33 mouse cellular contexts compared by ENCODE assay signal in the genomic region with DNA sequence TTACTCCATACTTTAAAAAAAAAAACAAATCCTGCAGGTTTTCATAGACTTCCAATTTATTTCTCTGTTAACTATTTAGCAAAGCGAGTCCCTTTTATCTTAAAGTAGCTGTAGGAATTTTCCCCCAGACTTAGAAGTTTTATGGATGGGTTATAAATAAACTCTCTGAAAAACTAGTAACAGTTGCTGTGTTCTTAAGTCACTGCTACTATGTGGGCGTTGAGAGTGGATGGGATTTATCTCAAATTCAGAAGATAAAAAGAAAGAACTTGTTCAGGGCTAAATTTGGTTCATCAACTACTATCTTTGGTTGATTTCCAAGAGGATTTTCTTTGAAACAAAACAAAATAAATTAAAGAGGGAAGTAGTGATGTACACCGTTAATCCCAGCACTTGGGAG.
"Had no signal": no experiment of that assay in that cellular context is flagged by ENCODE, and none has a peak within 500 bp of the region (broad histone marks: within the 10 kb centered on the region; RNA-seq: fewer than 3 reads in every experiment).

No protein-coding gene starts in this region.

- ATAC-seq: hindbrain, postnatal 0 days; inflammation-experienced regulatory T-cells, adult 6 months; intestine, embryonic 15.5 days; intestine, embryonic 16.5 days; intestine, postnatal 0 days had no signal

- H3K4me3 ChIP-seq: heart, embryonic 10.5 days; heart, embryonic 12.5 days; heart, embryonic 13.5 days; heart, embryonic 15.5 days; hindbrain, embryonic 10.5 days; hindbrain, embryonic 12.5 days; hindbrain, embryonic 15.5 days; intestine, embryonic 15.5 days; kidney, embryonic 15.5 days; layer of hippocampus, adult 2 months; left cerebral cortex, adult 2 months had no signal

- H3K9ac ChIP-seq: heart, embryonic 12.5 days; heart, embryonic 13.5 days; heart, embryonic 15.5 days; hindbrain, embryonic 12.5 days; hindbrain, embryonic 14.5 days; hindbrain, embryonic 15.5 days; intestine, embryonic 15.5 days; kidney, embryonic 15.5 days had no signal

- DNase-seq: heart, postnatal 10 days; heart, postnatal 14 days; heart, postnatal 36 days; heart, postnatal 4 days; kidney, adult 11 months; kidney, adult 18-20 months; kidney, adult 2 months; kidney, adult 8-10 months; kidney, adult 9 months; kidney, postnatal 10 days; kidney, postnatal 14 days; kidney, postnatal 36 days; kidney, postnatal 4 days; layer of hippocampus, adult 9-11 months; layer of hippocampus, postnatal 36 days had no signal

- H3K9me3 ChIP-seq: heart, embryonic 10.5 days; heart, embryonic 15.5 days; hindbrain, embryonic 12.5 days; hindbrain, embryonic 15.5 days; intestine, embryonic 15.5 days; kidney, embryonic 15.5 days had no signal

- H3K4me1 ChIP-seq: heart, embryonic 10.5 days; heart, embryonic 12.5 days; heart, embryonic 13.5 days; heart, embryonic 15.5 days; intestine, embryonic 15.5 days had no signal

- H3K36me3 ChIP-seq: heart, embryonic 10.5 days; heart, embryonic 12.5 days; heart, embryonic 13.5 days; heart, embryonic 15.5 days; hindbrain, embryonic 10.5 days; hindbrain, embryonic 12.5 days; hindbrain, embryonic 15.5 days; intestine, embryonic 15.5 days; kidney, embryonic 15.5 days had no signal

- H3K4me2 ChIP-seq: heart, embryonic 11.5 days; heart, embryonic 12.5 days; heart, embryonic 13.5 days; heart, embryonic 15.5 days; hindbrain, embryonic 12.5 days; hindbrain, embryonic 14.5 days; hindbrain, embryonic 15.5 days; intestine, embryonic 15.5 days; kidney, embryonic 15.5 days had no signal

- H3K27ac ChIP-seq: heart, embryonic 10.5 days; heart, embryonic 13.5 days; heart, embryonic 15.5 days; hindbrain, postnatal 0 days; intestine, embryonic 15.5 days; kidney, embryonic 15.5 days; kidney, postnatal 0 days; layer of hippocampus, adult 2 months; left cerebral cortex, adult 2 months had no signal

- H3K27me3 ChIP-seq: heart, embryonic 12.5 days; heart, embryonic 13.5 days; heart, embryonic 15.5 days; hindbrain, embryonic 12.5 days; hindbrain, embryonic 15.5 days; intestine, embryonic 15.5 days; kidney, embryonic 15.5 days had no signal
